Mouse (Mus musculus): Measurements from ENCODE around the gene Zbp1. TPM values are rescaled to one million over a fixed set of nuclear protein-coding genes. Genes with fewer than 3 reads are reported as not detected.

Gene Zbp1
- polyA plus RNA-seq, 1 experiment from 2014 or later = 1.3 TPM

DNA sequence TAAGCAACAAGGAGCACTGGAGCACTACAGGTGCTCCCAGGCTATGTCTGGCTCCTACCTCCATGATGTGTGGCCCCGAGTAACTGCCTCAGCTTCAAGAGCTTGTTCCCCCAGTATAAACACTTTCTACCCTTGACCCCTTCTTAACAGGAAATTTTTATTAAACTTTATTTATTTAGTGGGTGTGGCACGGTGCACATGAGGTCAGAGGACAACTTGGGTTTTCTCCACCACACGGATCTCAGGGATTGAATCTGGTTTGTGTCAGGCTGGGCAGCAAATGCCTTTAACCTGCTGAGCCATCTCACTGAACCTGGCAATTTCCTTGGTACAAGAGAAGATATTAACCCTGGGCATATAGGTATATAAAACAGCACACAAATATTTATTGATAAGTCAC, 25.4 kb upstream of the Zbp1 start:
- H3K27ac ChIP-seq = no peak overlapping the region
- no peaks in the 10 kb centered on the region for H3K27me3 ChIP-seq (replicated peaks)
- no peaks in the 10 kb centered on the region for H3K36me3 ChIP-seq
- WGBS = 30% methylated on average over 3 of the region's 3 CpGs
- no peak overlapping the region for H3K4me3 ChIP-seq (replicated peaks)
- no peaks in the 10 kb centered on the region for H3K9me3 ChIP-seq
- H3K4me2 ChIP-seq = no peak overlapping the region
- no peak for ATAC-seq (ENCODE audit: insufficient read depth, low FRiP score, low read depth)
- H3K4me1 ChIP-seq = peaks cover 48% of the 10 kb centered on the region
- H3K9ac ChIP-seq = no peak overlapping the region

DNA sequence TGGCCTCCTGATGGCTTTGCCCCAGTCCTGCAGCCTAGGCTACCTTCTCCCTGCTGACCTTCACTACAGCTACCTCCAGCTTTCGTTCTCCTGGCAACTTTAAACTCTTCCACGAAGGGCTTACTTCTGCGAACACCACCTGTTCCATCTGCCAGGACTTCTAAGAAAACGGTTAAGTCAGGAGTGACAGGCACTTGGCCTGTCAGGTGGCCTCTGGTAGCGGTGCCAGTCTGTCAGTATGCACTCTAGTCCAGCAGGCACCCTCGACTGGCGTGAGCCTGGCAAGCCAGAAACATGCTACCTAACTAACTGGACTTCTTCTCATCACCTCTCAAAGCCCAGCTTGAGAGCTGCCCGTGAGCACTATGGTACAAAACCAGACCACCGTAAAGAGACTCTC, 24.9 kb upstream of the Zbp1 start:
- no peak overlapping the region for H3K27ac ChIP-seq
- H3K4me1 ChIP-seq = peaks cover 52% of the 10 kb centered on the region

GRCm38 (mm10) chr2:173242874-173243273, 24.2 kb upstream of the Zbp1 start:
- peaks cover 52% of the 10 kb centered on the region for H3K4me1 ChIP-seq
- no peaks in the 10 kb centered on the region for H3K27me3 ChIP-seq (replicated peaks)
- no peaks in the 10 kb centered on the region for H3K9me3 ChIP-seq
- WGBS = 38% methylated on average over 12 of the region's 12 CpGs
- ATAC-seq (ENCODE audit: insufficient read depth, low FRiP score, low read depth) = no peak
- H3K27ac ChIP-seq = no peak overlapping the region
- no peaks in the 10 kb centered on the region for H3K36me3 ChIP-seq
- no peak overlapping the region for H3K9ac ChIP-seq
- no peak overlapping the region for H3K4me2 ChIP-seq
- no peak overlapping the region for H3K4me3 ChIP-seq (replicated peaks)

More for the DNA sequence above, 24.9 kb upstream of the Zbp1 start:
- no peak for ATAC-seq (ENCODE audit: insufficient read depth, low FRiP score, low read depth)
- Histone ChIP-seq H3K4me2 (no peak overlapping the region), H3K36me3 (no peaks in the 10 kb centered on the region), H3K9ac (no peak overlapping the region), H3K27me3 (replicated peaks) (no peaks in the 10 kb centered on the region), H3K9me3 (no peaks in the 10 kb centered on the region), H3K4me3 (replicated peaks) (no peak overlapping the region)
- WGBS = 60% methylated on average over 9 of the region's 9 CpGs

DNA sequence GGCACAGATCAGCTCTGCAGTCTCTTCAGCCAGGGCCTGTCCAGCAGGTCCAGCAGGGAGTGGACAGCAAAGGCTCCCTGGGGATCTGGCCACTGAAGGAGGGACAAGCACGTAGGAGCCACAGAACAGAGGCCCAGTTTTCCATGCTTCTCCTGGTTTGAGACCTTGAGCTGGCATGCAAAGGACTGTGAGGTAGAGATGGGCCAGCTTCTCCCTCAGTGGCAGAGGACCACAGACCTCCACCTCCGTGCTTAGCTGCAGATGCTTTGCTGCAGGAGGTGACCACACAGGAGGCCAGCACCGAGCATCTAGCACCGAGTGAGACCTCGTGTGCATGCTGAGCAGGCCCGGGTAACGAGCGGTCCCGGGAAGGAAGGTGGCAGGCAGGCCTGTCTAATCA, 22.0 kb upstream of the Zbp1 start:
- no peak for ATAC-seq (ENCODE audit: insufficient read depth, low FRiP score, low read depth)
- Histone ChIP-seq H3K4me1 (peaks cover 52% of the 10 kb centered on the region), H3K36me3 (no peaks in the 10 kb centered on the region), H3K27ac (no peak overlapping the region), H3K9me3 (no peaks in the 10 kb centered on the region), H3K4me3 (replicated peaks) (no peak overlapping the region), H3K4me2 (no peak overlapping the region), H3K9ac (no peak overlapping the region), H3K27me3 (replicated peaks) (no peaks in the 10 kb centered on the region)
- 61% methylated on average over 9 of the region's 9 CpGs for WGBS

GRCm38 (mm10) chr2:173238522-173238921, 19.8 kb upstream of the Zbp1 start:
- H3K27me3 ChIP-seq (replicated peaks) = no peaks in the 10 kb centered on the region
- H3K27ac ChIP-seq = no peak overlapping the region
- no peak for ATAC-seq (ENCODE audit: insufficient read depth, low FRiP score, low read depth)
- H3K4me1 ChIP-seq = peaks cover 59% of the 10 kb centered on the region
- H3K36me3 ChIP-seq = no peaks in the 10 kb centered on the region
- H3K9me3 ChIP-seq = no peaks in the 10 kb centered on the region
- H3K9ac ChIP-seq = no peak overlapping the region
- WGBS = 27% methylated on average over 14 of the region's 14 CpGs
- no peak overlapping the region for H3K4me3 ChIP-seq (replicated peaks)
- H3K4me2 ChIP-seq = no peak overlapping the region

DNA sequence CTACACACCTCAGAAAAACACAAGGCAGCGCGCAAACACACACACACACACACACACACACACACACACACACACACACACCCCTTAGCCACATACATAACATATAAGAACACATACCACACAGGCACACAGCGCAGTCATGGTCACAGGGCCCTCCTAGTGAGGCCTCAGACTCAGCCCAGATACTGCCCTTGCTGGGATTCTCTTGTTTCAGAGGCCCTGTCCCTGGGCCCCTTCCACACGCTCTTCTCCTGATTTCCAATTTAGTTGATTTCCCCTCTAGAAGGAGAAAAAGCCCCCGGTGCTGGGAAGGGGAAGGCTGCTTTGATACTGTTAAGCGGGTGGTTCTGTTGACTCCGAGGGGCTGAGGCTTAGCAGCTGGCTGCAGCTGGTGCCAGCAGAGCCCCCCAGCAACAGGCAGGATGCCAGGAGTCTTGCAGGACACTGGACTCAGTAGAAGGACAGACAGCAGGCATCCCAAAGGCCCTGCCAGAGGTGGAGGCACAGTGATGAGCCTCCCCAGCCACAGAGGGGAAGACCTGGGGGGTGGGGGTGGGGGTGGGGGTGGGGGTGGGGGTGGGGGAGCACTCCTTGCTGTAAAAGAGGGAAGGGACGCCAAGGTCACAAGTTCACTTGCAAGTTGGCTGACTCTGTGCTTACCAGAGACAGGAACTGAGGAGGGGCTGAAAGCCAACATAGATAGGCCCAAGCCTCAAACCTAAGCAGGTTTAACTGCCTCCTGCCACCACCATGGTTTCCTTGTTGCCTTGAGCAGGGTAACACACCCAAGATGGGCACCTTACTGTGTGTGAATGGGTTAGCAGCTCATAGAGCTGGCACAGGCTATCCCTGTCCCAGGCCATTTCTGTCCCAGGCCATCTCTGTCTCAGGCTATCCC, 17.0 kb upstream of the Zbp1 start:
- Histone ChIP-seq H3K9me3 (no peaks in the 10 kb centered on the region), H3K27me3 (replicated peaks) (no peaks in the 10 kb centered on the region), H3K4me2 (peak overlapping the region; percentile 19; the same call in 1 of the 2 replicates), H3K9ac (no peak overlapping the region), H3K27ac (peak overlapping the region; percentile 82), H3K4me3 (replicated peaks) (no peak overlapping the region), H3K4me1 (peaks cover 61% of the 10 kb centered on the region), H3K36me3 (peaks cover 15% of the 10 kb centered on the region; the same call in 1 of the 2 replicates)
- ATAC-seq (ENCODE audit: insufficient read depth, low FRiP score, low read depth) = peak; percentile 23
- 35% methylated on average over 8 of the region's 8 CpGs for WGBS

DNA sequence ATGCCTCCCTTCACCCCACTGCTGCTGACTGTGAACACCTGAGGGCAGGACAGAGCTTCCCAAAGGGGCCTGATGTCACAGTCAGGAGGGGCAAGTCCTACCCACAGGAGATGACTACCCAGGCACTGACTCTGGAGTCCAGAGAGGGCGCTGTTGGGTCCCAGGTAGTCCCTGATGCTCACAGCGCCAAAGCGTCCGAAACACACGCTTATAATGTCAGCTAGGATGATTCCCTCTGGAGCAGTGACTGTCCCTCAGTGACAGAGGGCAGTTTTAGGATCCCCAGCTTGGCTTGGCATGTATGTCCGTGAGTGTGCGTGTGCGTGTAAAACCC, 14.0 kb upstream of the Zbp1 start:
- H3K27me3 ChIP-seq (replicated peaks) = no peaks in the 10 kb centered on the region
- no peak overlapping the region for H3K4me2 ChIP-seq
- no peaks in the 10 kb centered on the region for H3K9me3 ChIP-seq
- peaks cover 60% of the 10 kb centered on the region for H3K4me1 ChIP-seq
- H3K27ac ChIP-seq = 0 out of 2 replicates have a peak overlapping the region, but pooled peaks have one; percentile 33
- ATAC-seq (ENCODE audit: insufficient read depth, low FRiP score, low read depth) = no peak
- no peak overlapping the region for H3K4me3 ChIP-seq (replicated peaks)
- WGBS = 88% methylated on average over 8 of the region's 8 CpGs
- no peak overlapping the region for H3K9ac ChIP-seq
- H3K36me3 ChIP-seq = peaks cover 22% of the 10 kb centered on the region

DNA sequence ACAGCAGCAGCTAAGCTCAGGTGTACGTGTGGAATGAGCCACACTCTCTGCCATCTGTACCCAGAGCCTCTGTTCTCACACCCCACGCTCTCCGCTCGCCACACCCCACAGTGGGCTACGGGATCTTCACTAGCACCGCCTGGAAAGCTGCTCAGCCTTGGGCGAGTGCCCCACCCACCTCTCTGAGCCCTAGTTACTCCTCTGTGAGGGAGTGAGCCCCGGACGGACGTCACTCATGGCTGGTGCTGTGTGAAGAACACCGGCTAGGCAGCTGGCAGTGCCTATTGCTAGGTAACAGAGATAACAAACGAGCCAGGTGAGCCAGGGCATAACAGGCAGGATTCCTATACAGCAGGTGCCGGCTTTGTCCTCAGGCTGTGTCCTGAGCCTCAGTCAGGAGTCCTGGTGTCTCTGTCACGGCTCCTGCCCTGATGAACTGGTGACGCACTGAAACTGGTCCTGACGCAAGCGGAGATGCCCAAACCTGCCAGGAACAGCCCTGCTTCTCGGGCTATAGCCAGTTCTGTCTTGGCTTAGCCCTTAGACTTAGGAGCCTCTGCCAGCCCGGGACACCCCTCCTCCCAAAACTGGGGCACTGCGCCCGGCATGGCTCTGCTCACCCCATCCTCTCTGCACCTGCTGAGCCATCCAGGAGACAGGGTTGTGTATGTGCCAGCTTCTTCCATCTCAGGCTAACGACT, 13.5 kb upstream of the Zbp1 start:
- Histone ChIP-seq H3K4me2 (no peak overlapping the region), H3K4me1 (peaks cover 55% of the 10 kb centered on the region), H3K27me3 (replicated peaks) (no peaks in the 10 kb centered on the region), H3K36me3 (peaks cover 22% of the 10 kb centered on the region), H3K4me3 (replicated peaks) (no peak overlapping the region), H3K9ac (no peak overlapping the region), H3K9me3 (no peaks in the 10 kb centered on the region), H3K27ac (0 out of 2 replicates have a peak overlapping the region, but pooled peaks have one; percentile 33)
- peak; percentile 40; the same call in 1 of the 2 replicates for ATAC-seq (ENCODE audit: insufficient read depth, low FRiP score, low read depth)
- WGBS = 74% methylated on average over 22 of the region's 22 CpGs

GRCm38 (mm10) chr2:173229578-173230224, 11.0 kb upstream of the Zbp1 start:
- Histone ChIP-seq H3K27ac (0 out of 2 replicates have a peak overlapping the region, but pooled peaks have one; percentile 40), H3K4me2 (no peak overlapping the region), H3K27me3 (replicated peaks) (no peaks in the 10 kb centered on the region), H3K4me1 (peaks cover 37% of the 10 kb centered on the region), H3K9ac (no peak overlapping the region), H3K9me3 (no peaks in the 10 kb centered on the region), H3K36me3 (peaks cover 22% of the 10 kb centered on the region), H3K4me3 (replicated peaks) (no peak overlapping the region)
- 5% methylated on average over 10 of the region's 10 CpGs for WGBS
- peak; percentile 54 for ATAC-seq (ENCODE audit: insufficient read depth, low FRiP score, low read depth)

DNA sequence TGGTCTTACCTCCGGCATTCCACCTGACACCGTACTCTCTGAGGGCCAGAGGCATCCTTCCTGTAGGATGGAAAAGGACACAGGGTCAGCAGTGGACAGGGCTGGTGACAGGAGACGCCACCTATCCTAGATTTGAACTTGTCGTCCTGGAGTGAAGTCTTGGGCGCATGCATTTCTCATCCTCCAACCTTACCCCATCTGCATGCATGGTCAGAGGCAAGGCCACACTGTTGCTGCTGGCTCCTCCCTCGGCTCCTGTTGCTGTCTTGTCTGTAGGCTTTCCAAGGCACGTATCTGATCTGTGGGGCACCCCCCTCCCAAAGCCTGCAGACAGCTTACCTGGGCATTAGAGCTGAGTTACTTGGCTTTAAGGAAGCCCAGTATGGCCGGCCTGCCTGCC, 9.8 kb upstream of the Zbp1 start:
- no peak overlapping the region for H3K4me2 ChIP-seq
- H3K9ac ChIP-seq = no peak overlapping the region
- peaks cover 30% of the 10 kb centered on the region for H3K4me1 ChIP-seq
- H3K36me3 ChIP-seq = peaks cover 22% of the 10 kb centered on the region
- WGBS = 85% methylated on average over 8 of the region's 8 CpGs
- H3K27ac ChIP-seq = no peak overlapping the region
- H3K4me3 ChIP-seq (replicated peaks) = no peak overlapping the region
- no peaks in the 10 kb centered on the region for H3K27me3 ChIP-seq (replicated peaks)
- no peak for ATAC-seq (ENCODE audit: insufficient read depth, low FRiP score, low read depth)
- H3K9me3 ChIP-seq = no peaks in the 10 kb centered on the region

GRCm38 (mm10) chr2:173226792-173227191, 8.1 kb upstream of the Zbp1 start:
- Histone ChIP-seq H3K36me3 (peaks cover 8% of the 10 kb centered on the region; the same call in 1 of the 2 replicates), H3K9me3 (no peaks in the 10 kb centered on the region), H3K4me3 (replicated peaks) (no peak overlapping the region), H3K27ac (no peak overlapping the region), H3K9ac (no peak overlapping the region), H3K27me3 (replicated peaks) (no peaks in the 10 kb centered on the region), H3K4me1 (peaks cover 23% of the 10 kb centered on the region), H3K4me2 (no peak overlapping the region)
- 77% methylated on average over 8 of the region's 8 CpGs for WGBS
- ATAC-seq (ENCODE audit: insufficient read depth, low FRiP score, low read depth) = no peak

DNA sequence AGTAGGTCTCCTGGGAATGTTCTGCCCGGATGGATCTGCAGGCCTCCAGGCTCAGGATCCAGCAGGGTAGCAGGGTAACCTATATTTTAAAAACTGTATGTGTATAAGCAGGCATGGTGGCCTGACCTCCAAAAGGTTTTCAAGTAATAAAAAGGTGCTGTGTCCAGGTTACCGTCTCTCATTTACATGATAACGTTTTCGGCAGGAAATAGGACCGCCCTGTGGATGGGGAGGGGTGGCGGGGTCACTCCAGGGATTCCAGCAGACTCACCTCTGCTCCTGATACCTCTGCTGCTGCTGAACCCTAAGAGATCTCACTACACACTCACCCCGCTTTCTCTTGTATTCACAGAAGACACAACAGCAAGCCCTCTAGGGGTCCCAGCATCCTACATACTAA, 7.2 kb upstream of the Zbp1 start:
- Histone ChIP-seq H3K9ac (no peak overlapping the region), H3K4me2 (no peak overlapping the region), H3K9me3 (no peaks in the 10 kb centered on the region), H3K27ac (no peak overlapping the region), H3K4me3 (replicated peaks) (no peak overlapping the region), H3K27me3 (replicated peaks) (no peaks in the 10 kb centered on the region), H3K4me1 (peaks cover 22% of the 10 kb centered on the region), H3K36me3 (peaks cover 7% of the 10 kb centered on the region; the same call in 1 of the 2 replicates)
- ATAC-seq (ENCODE audit: insufficient read depth, low FRiP score, low read depth) = no peak
- 79% methylated on average over 7 of the region's 7 CpGs for WGBS
